Mouse (Mus musculus) ES-Bruce4 (cell line): ENCODE results near the gene Trmt2a.

ENCODE experiments used
- CTCF ChIP-seq: IDR thresholded peaks from one replicate; pipeline ENCODE4 v1.8.1; 2011; ENCODE audit warnings: low read depth, low read length
- EP300 ChIP-seq: IDR thresholded peaks from 2 replicates; pipeline ENCODE4 v1.6.1; 2011; ENCODE audit warnings: low read depth, low read length; ENCODE audit not compliant: insufficient read depth
- POLR2A ChIP-seq: IDR thresholded peaks from one replicate; pipeline ENCODE4 v1.8.1; 2011; ENCODE audit warnings: low read length; ENCODE audit not compliant: insufficient read depth

DNA sequence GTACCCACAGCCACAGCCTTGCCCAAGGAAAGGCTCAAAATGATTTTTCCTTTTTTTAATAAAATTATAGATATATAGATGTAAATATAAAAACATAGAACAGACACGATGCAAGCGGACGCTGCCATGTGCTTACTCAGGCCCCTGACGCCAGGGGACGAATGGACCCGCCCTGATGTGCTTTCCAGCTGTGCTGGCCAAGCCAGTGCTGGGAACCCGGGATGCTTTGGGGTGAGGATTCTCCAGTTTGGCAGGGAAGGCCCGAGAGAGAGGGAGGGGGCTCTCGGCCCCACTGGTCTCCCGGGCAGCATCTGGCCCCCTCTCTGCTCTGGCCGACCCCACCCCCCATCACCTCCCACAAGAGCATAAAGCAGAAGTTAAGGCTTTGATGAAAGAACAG is 26.3 kb upstream of the Trmt2a start:
- TF ChIP-seq CTCF (no peak), EP300 (no peak), POLR2A (no peak)
